Mouse (Mus musculus) ovary, adult 10 weeks (tissue): ENCODE measurements around the gene Washc3. TPM values are rescaled to one million over a fixed set of nuclear protein-coding genes. Genes with fewer than 3 reads are reported as not detected.

Experiments used
- polyA plus RNA-seq: library from polyadenylated mRNA; stranded (reverse); fragments of 350-450 nt; fragmentation: Illumina TruSeq; extraction: RNeasy Lipid Tissue Mini Kit (QIAGEN cat#74804); gene quantifications from one replicate; pipeline ENCODE4 v1.2.3, GENCODE M21; 2014

The Washc3 gene
- 68.1 TPM for polyA plus RNA-seq

GRCm38 (mm10) chr10:88200951-88201638 lies at the start of gene Washc3:
Gene Washc3, plus strand, starts transcription at chr10:88201093.

Other genes starting within 250 kb of the Washc3 start
- not detected for gene Pmch, start 110.0 kb upstream of the Washc3 start, polyA plus RNA-seq
- 14.4 TPM for gene Parpbp, start 54.2 kb upstream of the Washc3 start, polyA plus RNA-seq
- gene Nup37, start 54.1 kb upstream of the Washc3 start, polyA plus RNA-seq: 24.6 TPM
- 12.0 TPM for gene Dram1, start 178.0 kb downstream of the Washc3 start, polyA plus RNA-seq
- 63.8 TPM for gene Gnptab, start 178.0 kb downstream of the Washc3 start, polyA plus RNA-seq